Mouse (Mus musculus): ENCODE data around the gene Srm.
A peak's percentile ranks its signal among the peaks of the same experiment; 100 is the strongest.

The Srm gene

DNA sequence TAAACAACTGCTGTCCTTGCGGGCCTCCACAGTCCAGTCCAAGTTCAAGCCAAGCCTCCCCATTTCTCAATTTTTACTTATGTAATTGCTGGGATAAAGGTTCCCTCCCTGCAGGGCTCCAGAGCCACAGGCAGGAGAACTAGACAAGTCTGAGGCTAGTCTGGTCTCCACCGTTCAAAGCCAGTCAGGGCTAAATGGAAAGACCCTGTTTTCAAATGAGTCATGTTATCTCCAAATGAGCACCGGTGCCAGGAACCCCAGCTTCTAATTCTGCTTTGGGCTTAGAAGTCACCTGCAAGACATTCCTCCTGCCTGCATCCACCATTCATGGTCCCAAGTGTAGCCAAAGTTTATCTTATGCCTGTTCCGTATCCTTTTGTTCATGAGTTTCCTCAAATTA is 10.6 kb downstream of the Srm start:
- no peak for DNase-seq (ENCODE audit: low spot score)

GRCm38 (mm10) chr4:148602357-148603120 is 11.2 kb downstream of the Srm start, which contains the start of gene Masp2:
TSS of gene Masp2 (plus strand) at chr4:148602554.
- no peak for DNase-seq (ENCODE audit: low spot score)

- no peak for DNase-seq (ENCODE audit: low spot score)
Measured at GRCm38 (mm10) chr4:148603376-148604139, 12.3 kb downstream of the Srm start.

- DNase-seq (ENCODE audit: low spot score) = no peak
Measured at GRCm38 (mm10) chr4:148604141-148604540, 12.8 kb downstream of the Srm start.

- DNase-seq (ENCODE audit: low spot score) = peak; percentile 82
Measured at GRCm38 (mm10) chr4:148604541-148605165, 13.3 kb downstream of the Srm start.

GRCm38 (mm10) chr4:148607758-148608157 is 16.5 kb downstream of the Srm start:
- DNase-seq (ENCODE audit: low spot score) = peak; percentile 74

GRCm38 (mm10) chr4:148609805-148610204 is 18.5 kb downstream of the Srm start:
- no peak for DNase-seq (ENCODE audit: low spot score)

- DNase-seq (ENCODE audit: low spot score) = no peak
Measured at GRCm38 (mm10) chr4:148610631-148611364, 19.5 kb downstream of the Srm start.

DNA sequence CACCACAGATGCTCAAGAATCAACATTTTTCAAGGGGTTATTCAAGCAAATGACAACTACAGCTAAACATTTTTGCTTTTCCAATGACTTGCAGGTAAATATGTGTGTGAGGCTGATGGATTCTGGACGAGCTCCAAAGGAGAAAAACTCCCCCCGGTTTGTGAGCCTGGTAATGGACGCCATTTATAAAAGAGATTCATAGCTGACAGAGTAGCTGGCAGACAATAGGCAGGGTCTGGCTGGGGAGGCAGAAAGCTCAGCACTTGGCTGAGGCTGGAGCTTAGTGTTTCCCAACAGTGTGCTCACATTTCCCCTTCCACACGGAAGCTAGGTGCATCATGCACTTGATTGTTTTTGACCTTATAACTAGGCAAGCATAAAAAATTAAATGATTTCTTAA is 21.3 kb downstream of the Srm start:
- no peak for DNase-seq (ENCODE audit: low spot score)

GRCm38 (mm10) chr4:148613738-148614137 is 22.4 kb downstream of the Srm start:
- DNase-seq (ENCODE audit: low spot score) = no peak

GRCm38 (mm10) chr4:148619805-148620204 is 28.5 kb downstream of the Srm start:
- DNase-seq (ENCODE audit: low spot score) = no peak

DNA sequence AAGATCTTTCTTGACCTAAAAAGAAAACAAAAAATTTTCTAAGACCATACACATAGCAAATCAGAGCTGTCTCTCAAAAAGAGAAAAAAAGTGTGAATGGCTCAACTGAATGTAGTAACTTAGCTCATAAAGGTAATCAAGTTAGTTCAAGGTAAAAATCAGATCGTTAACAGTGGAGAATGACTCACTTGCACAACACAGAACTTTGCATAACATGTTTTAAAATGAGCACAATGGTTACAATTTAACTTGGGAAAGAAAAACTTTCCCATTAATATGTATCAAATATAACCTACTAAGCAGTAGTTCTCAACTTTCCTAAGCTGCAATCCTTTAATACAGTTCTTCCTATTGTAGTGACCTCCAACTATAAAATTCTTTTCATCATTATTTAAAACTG is 29.4 kb downstream of the Srm start:
- no peak for DNase-seq (ENCODE audit: low spot score)

DNA sequence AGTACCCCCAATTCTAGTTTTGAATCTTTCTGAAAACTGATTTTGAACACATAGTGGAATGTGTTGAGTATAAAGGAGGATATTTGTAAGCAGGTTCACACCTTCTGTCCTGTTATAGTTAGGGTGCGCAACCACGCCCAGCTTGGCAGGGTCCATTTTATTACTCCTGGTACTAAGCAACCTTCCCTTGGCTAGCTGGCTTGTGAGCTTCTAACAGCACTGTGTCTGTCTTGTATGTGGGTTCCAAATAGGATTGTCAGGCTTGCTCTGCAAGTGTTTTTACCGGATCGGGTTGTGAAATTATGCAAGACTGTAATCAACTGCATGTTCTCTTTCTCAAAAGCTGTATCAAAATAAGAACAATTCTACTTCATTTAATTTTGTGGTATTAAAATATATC is 31.2 kb downstream of the Srm start:
- DNase-seq (ENCODE audit: low spot score) = no peak

- DNase-seq (ENCODE audit: low spot score) = no peak
Measured at GRCm38 (mm10) chr4:148623609-148624008, 32.3 kb downstream of the Srm start.

DNA sequence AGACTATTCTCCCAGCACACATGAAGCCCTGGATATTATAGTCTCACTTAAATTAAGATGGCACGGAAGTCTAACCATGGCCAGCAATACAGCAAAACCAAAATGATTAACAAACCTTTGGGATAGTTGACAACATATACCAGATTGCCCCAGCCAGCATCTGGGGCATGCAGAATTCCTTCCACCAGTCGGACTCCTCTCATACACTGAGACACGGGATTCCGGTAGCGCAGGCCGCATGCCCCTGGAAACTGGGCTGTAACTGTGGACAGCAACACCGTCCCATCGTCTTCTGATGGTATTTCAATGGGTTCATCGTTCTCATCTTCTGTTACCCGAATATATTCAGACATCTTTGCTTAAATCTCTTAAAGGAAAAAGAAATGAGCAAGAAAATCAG is 33.7 kb downstream of the Srm start:
- no peak for DNase-seq (ENCODE audit: low spot score)

- DNase-seq (ENCODE audit: low spot score) = peak; percentile 67
Measured at GRCm38 (mm10) chr4:148625756-148626622, 34.7 kb downstream of the Srm start.

DNA sequence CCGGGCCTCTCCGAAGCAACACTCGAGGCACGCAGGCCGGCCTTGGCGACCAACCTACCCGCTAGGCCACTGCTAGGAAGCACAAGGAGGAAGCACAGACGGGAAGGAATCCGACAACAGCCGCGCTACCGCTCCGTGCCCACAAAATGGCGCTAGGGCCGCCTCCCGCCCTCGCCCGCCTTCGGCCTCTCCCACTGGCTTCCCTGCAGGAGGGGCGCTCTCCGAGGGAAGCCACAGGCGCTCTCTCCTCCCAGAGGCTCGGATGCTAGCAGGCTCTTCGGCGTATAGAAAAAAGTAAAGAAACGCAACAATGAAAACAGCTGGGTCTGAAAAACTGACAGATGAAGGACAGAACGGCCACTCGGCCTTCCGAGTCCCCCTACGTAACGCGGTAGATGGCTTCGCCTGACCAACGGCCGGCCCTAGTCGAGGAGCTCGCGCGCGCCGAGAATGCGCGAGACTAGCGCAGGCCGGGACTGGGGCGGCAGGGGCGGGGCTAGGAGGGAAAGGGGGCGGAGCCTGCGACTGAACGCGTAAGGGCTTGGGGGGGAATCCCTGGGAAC is 35.4 kb downstream of the Srm start, which contains the start of gene Tardbp:
Gene Tardbp, minus strand, starts transcription at position 397 of the 563 bp plus-strand sequence.
- DNase-seq (ENCODE audit: low spot score) = peak; percentile 98

DNA sequence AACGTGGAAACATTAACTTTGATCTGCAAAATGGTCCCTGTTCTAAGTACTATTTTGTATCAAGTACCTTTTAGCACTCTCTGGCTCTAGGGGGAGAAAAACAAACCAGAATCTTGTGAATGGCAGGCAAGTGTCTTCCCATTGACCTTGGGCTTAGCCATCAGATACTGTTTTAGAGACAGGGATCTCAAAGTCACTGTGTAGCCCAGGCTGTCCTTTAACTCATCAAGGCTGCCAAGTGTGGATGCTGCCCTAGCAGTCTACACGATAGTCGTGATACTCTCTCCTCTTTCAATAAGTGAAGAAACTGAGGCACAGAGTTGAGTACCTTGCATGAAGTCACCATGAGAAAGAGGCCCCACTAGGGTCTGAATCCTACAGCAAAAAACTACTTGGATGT is 35.9 kb downstream of the Srm start:
- no peak for DNase-seq (ENCODE audit: low spot score)

GRCm38 (mm10) chr4:148632013-148632692 is 40.9 kb downstream of the Srm start:
- no peak for DNase-seq (ENCODE audit: low spot score)

- DNase-seq (ENCODE audit: low spot score) = no peak
Measured at GRCm38 (mm10) chr4:148633395-148634061, 42.2 kb downstream of the Srm start.

Measured in retina, embryonic 14.5 days (tissue).